Mouse (Mus musculus) liver, postnatal 0 days (tissue): ENCODE results near the gene Pacrg. TPM values are rescaled to one million over a fixed set of nuclear protein-coding genes. Genes with fewer than 3 reads are reported as not detected.

Source experiments
- ATAC-seq: fragments of 200-750 bp; cut with Nextera tagmentation; 2 replicates; pipeline ENCODE4 v1.8.0; 2017; ENCODE audit warnings: mild to moderate bottlenecking, moderate library complexity
- DNase-seq: peaks from one replicate; pipeline ENCODE4 v3.0.0-alpha.2; 2016
- H3K27ac ChIP-seq: fragments of 300-500 bp; sonication (generic); 2 replicates; pipeline ENCODE4 v1.5.1; 2014; ENCODE audit warnings: antibody characterized with exemption, moderate library complexity, mild to moderate bottlenecking, low read depth
- H3K27me3 ChIP-seq: fragments of 300-500 bp; sonication (generic); 2 replicates; pipeline ENCODE4 v1.6.1; 2014; ENCODE audit warnings: low read length, control low read depth, mixed read lengths; ENCODE audit not compliant: insufficient read depth
- H3K36me3 ChIP-seq: fragments of 300-500 bp; sonication (generic); replicated peaks from 2 replicates; pipeline ENCODE4 v1.6.1; 2014; ENCODE audit warnings: mild to moderate bottlenecking, control low read depth, low read length, moderate library complexity, mixed read lengths; ENCODE audit not compliant: insufficient read depth
- H3K4me1 ChIP-seq: fragments of 300-500 bp; sonication (generic); 2 replicates; pipeline ENCODE4 v1.6.1; 2014; ENCODE audit warnings: antibody characterized with exemption, mild to moderate bottlenecking, control low read depth; ENCODE audit not compliant: insufficient read depth
- H3K4me2 ChIP-seq: fragments of 300-500 bp; sonication (generic); 2 replicates; pipeline ENCODE4 v1.6.1; 2014; ENCODE audit warnings: low read depth, mild to moderate bottlenecking, low read length, moderate library complexity, mixed read lengths
- H3K4me3 ChIP-seq: fragments of 300-500 bp; sonication (generic); 2 replicates; pipeline ENCODE4 v1.5.1; 2014; ENCODE audit warnings: low read depth, low read length
- H3K9ac ChIP-seq: fragments of 300-500 bp; sonication (generic); replicated peaks from 2 replicates; pipeline ENCODE4 v1.6.1; 2014; ENCODE audit warnings: mild to moderate bottlenecking, moderate library complexity
- H3K9me3 ChIP-seq: fragments of 300-500 bp; sonication (generic); 2 replicates; pipeline ENCODE4 v1.6.1; 2016; ENCODE audit warnings: mild to moderate bottlenecking, control low read depth, low read length, mixed read lengths
- CTCF ChIP-seq: sonication (generic); IDR thresholded peaks from 2 replicates; pipeline ENCODE4 v1.5.1; 2016; ENCODE audit warnings: antibody characterized with exemption, low read depth
- EP300 ChIP-seq: IDR thresholded peaks from 2 replicates; pipeline ENCODE4 v1.6.1; 2016; ENCODE audit warnings: antibody characterized with exemption, low read depth, mild to moderate bottlenecking
- WGBS: fragments of 180-500 bp; shearing (Covaris S2); extraction: QIAGEN DNeasy Blood & Tissue Kit; methylation state at CpG from one replicate; pipeline ENCODE4 v1.1.7; 2014; ENCODE audit not compliant: insufficient replicate concordance; 5-methylcytosine and 5-hydroxymethylcytosine counted together
- polyA plus RNA-seq: library from polyadenylated mRNA; unstranded; fragments of >200 nt; fragmentation: Nextera tagmentation; extraction: Ambion mirVana; gene quantifications from 2 replicates; pipeline ENCODE4 v1.2.1, GENCODE M21; 2015

Pacrg gene
- polyA plus RNA-seq, 1 experiment from 2014 or later: not detected

DNA sequence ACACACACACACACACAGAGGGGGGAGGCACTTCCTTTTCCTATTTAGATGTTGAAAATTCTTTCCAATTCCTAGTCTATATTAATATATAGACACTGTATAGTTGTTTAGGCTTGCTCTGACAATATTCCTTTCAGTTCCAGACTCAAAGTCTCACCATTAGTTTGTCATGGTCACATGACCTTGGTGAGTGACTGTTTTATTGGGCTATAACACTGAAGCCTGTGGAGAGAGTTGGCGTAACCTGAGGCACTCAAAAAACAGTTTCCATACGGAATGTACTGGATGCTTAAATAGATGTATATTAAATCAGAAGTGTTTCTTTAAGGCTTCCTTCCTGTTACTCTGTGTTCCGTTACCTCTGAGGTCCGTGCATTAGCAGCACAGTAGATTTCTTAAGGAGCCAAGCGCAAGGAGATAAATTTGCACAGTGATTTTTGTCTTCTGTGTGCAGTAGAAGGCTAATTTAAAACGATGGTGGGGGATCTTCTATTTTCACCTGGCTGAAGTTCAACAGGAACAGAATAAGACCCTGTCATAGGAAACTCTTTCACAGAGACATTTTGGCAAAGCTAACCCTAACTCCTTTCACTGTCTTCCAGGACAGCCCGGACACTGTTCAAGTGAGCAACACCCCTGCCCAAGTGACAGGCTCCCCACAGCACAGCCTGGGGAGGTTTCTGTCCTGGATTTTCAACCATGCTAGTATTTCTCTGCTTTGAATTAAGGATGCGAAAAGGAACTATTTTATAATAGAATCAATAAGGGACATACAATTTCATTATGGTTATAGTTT, 349.5 kb downstream of the Pacrg start:
- ATAC-seq: no peak
- WGBS: 72% methylated on average over 8 of the region's 8 CpGs

DNA sequence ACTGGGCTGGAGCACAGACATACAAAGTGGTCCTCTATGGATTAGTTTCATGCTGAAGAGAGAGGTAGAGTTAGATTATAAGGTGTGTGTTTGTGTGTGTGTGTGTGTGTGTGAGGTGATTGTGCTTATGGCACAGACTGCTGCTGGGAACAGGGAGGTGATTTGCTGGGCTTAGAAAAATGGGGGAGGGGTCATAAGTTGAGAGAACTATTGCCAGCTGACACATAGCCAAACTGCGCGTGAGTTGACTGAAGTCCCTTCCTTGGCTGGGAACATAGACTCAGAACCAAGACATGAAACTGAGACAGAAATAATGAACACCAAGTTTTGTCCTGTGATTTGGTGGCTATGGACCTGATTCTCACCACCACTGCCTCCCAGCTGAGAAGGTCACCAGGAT, 351.2 kb downstream of the Pacrg start:
- ATAC-seq: no peak

More for the DNA sequence above, 349.5 kb downstream of the Pacrg start:
- no peaks in the 10 kb centered on the region for H3K9me3 ChIP-seq
- H3K36me3 ChIP-seq: no peaks in the 10 kb centered on the region
- no peak for DNase-seq
- no peak for TF ChIP-seq EP300
- TF ChIP-seq CTCF: no peak
- no peaks in the 10 kb centered on the region for H3K4me1 ChIP-seq
- H3K4me2 ChIP-seq: no peak overlapping the region
- no peak overlapping the region for H3K27ac ChIP-seq
- no peak overlapping the region for H3K4me3 ChIP-seq
- no peak overlapping the region for H3K9ac ChIP-seq
- H3K27me3 ChIP-seq: no peaks in the 10 kb centered on the region

DNA sequence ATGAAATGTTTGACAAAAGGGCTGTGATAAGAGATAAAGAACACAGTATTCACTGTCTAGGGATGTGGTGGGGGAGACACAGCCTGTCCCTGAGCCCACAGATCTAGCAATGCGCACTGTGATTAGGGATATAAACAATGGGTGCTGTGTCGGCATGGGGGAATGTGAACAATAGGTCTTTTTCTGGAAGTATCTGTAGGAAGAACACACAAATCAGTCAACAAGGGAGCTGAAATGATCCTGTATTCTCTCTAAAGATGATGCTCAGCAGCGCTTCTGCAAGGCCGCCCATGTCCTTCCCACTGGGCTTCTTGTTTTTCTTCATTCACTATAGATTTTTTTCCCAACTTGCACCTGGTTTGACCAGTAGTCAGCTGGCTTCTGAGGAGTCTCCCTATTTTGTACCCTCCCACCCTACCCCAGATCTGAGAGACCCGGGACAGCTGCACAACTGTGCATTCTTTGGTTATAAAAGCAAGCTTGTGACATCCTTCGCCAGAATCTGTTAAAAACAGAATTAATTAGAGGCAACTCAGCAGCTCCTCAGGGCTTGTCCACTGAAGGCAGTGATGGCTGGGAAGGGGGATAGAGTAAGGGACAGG, 356.1 kb downstream of the Pacrg start:
- WGBS: 73% methylated on average over 6 of the region's 6 CpGs
- no peak overlapping the region for H3K9ac ChIP-seq
- DNase-seq: no peak
- H3K9me3 ChIP-seq: no peaks in the 10 kb centered on the region
- ATAC-seq: no peak
- H3K4me1 ChIP-seq: no peaks in the 10 kb centered on the region; the same call in 1 of the 2 replicates
- H3K4me2 ChIP-seq: no peak overlapping the region
- no peak overlapping the region for H3K27ac ChIP-seq
- no peaks in the 10 kb centered on the region for H3K27me3 ChIP-seq
- no peak overlapping the region for H3K4me3 ChIP-seq
- TF ChIP-seq EP300: no peak
- no peak for TF ChIP-seq CTCF
- H3K36me3 ChIP-seq: no peaks in the 10 kb centered on the region

More for the DNA sequence above, 351.2 kb downstream of the Pacrg start:
- TF ChIP-seq CTCF (no peak), EP300 (no peak)
- H3K9ac ChIP-seq: no peak overlapping the region
- WGBS: 77% methylated on average over 2 of the region's 2 CpGs
- no peak overlapping the region for H3K4me3 ChIP-seq
- no peak overlapping the region for H3K27ac ChIP-seq
- no peaks in the 10 kb centered on the region for H3K36me3 ChIP-seq
- H3K27me3 ChIP-seq: no peaks in the 10 kb centered on the region
- no peak overlapping the region for H3K4me2 ChIP-seq
- H3K4me1 ChIP-seq: no peaks in the 10 kb centered on the region
- no peak for DNase-seq
- H3K9me3 ChIP-seq: no peaks in the 10 kb centered on the region

DNA sequence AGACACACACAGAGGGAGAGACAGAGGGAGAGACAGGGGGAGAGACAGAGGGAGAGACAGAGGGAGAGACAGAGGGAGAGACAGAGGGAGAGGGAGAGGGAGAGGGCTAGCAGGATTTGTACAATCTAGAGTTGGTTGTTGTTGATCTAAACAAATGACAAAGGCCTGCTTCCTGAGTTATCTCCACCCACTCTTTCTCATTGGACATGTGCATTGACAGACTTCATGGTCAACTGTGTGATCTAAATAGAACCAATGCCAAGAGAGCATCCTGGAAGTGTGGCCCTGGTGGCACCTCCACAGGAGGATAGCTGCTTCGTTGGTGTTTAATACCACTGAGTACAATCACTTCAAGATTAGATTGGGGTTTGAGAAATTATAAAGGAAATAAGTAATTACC, 359.0 kb downstream of the Pacrg start:
- Histone ChIP-seq H3K36me3 (no peaks in the 10 kb centered on the region), H3K27ac (no peak overlapping the region), H3K27me3 (no peaks in the 10 kb centered on the region), H3K9me3 (no peaks in the 10 kb centered on the region), H3K4me2 (no peak overlapping the region), H3K4me1 (no peaks in the 10 kb centered on the region; the same call in 1 of the 2 replicates), H3K9ac (no peak overlapping the region), H3K4me3 (no peak overlapping the region)
- DNase-seq: no peak
- no peak for TF ChIP-seq CTCF
- no peak for TF ChIP-seq EP300
- no peak for ATAC-seq
- 56% methylated on average over 1 of the region's 1 CpGs for WGBS

DNA sequence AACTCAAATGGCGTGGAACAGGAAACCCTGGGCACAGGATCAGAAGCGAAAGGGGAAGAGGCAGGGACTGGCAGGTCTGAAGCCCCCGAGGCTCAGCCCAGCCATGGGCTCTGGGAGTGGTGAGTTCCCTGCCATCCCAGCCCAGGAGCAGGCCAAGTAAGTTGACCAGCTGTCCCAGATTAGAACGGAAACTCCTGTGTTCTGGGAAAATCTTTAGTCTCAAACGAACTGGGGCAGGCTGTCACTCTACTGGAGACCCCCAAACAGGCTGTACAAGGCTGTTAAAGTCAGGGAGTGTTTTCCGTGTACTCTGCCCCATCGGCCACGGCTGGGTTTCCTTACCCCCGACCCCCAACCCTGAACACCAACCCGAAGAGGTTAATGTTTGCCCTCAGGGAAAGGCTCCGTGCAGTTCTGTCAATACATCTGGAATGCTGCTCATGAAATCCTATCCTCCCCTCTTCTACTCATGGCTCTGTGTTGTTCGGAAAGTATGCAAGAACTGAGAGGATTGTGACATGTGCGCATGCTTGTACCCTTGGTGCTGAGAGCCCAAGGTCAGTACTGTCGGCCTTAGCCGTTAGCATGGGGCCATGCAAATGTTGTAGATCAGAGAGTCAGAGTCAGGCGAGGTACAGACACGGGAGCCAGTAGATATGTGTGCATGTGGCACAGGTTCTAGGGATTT, 360.9 kb downstream of the Pacrg start:
- DNase-seq: peak; percentile 30
- H3K4me3 ChIP-seq: no peak overlapping the region

DNA sequence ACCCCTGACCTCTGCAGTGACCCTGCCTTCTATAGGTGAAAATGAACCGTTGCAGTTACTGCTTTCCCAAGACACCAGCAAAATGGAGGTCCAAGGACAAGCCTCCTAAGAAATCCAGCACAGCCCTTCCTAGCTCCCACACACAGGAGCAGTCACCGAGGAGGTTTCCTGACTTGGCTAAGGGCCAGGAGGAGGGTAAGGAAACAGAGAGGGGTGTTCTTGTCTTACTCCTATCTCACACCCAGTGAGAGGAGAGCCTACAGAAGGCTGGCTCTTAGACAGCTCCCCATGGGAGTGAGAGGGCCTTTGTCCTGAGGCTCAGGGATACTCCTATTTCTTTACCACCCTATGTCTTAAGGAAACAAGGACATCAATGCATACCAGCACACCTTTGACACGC, 361.7 kb downstream of the Pacrg start:
- H3K4me2 ChIP-seq: no peak overlapping the region
- no peak for TF ChIP-seq CTCF
- no peak for TF ChIP-seq EP300
- 62% methylated on average over 3 of the region's 3 CpGs for WGBS
- DNase-seq (no peak), ATAC-seq (no peak)
- no peaks in the 10 kb centered on the region for H3K27me3 ChIP-seq
- H3K27ac ChIP-seq: no peak overlapping the region
- H3K9me3 ChIP-seq: no peaks in the 10 kb centered on the region
- no peak overlapping the region for H3K9ac ChIP-seq
- H3K4me1 ChIP-seq: no peaks in the 10 kb centered on the region; the same call in 1 of the 2 replicates
- H3K4me3 ChIP-seq: no peak overlapping the region
- H3K36me3 ChIP-seq: no peaks in the 10 kb centered on the region

More for the DNA sequence above, 360.9 kb downstream of the Pacrg start:
- Histone ChIP-seq H3K9me3 (no peaks in the 10 kb centered on the region), H3K4me2 (no peak overlapping the region), H3K9ac (no peak overlapping the region), H3K27ac (no peak overlapping the region), H3K4me1 (no peaks in the 10 kb centered on the region; the same call in 1 of the 2 replicates), H3K36me3 (no peaks in the 10 kb centered on the region), H3K27me3 (no peaks in the 10 kb centered on the region)
- peak; percentile 96 for ATAC-seq
- WGBS: 59% methylated on average over 17 of the region's 17 CpGs
- TF ChIP-seq CTCF (no peak), EP300 (no peak)
